Mouse (Mus musculus): Measurements from ENCODE around the gene Rnf187. TPM values are rescaled to one million over a fixed set of nuclear protein-coding genes. Genes with fewer than 3 reads are reported as not detected.

The Rnf187 gene
- polyA plus RNA-seq, 1 experiment from 2014 or later = 381 TPM

DNA sequence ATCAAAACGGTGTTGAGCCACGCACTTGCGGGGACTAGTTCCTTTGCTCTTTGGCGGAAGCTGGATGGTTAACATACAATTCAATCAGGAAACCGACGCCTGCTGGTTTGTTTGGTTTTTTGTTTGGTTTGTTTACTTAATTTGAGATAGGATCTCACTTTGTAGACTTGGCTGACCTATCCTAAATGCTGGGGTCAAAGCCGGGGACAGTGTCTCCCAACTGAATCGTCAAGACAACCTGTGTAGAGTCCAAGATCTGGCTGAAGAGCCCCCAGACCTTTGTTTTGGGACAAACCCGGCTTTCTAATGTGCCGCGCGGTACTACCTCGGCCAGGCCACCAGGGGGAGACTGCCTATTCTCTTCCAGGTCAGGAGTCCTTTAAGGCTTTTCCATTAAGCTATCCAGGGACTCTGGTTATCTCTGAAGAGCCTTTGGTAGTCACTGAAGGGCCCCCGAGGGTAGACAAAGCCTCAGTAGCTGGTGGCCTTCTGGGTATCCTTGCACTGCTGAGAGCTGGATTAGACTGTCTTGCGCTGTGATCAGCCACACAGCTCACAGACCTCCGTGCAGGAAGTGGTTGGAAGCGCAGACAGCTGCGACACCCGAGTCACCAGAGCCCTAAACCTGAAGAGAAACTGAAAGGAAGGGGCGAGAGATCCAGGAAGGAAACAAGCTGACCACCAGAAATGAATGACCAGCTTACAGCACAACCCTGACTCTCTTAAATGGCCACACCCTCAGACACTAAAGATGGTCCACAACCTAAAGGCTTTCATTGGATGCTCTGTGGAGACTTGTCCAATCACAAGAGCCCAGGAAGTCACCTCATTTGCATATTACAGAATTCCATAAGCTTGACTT is 10.7 kb downstream of the Rnf187 start:
- Histone ChIP-seq H3K4me3 (peak overlapping the region; percentile 31), H3K27ac (peak overlapping the region; percentile 80)

DNA sequence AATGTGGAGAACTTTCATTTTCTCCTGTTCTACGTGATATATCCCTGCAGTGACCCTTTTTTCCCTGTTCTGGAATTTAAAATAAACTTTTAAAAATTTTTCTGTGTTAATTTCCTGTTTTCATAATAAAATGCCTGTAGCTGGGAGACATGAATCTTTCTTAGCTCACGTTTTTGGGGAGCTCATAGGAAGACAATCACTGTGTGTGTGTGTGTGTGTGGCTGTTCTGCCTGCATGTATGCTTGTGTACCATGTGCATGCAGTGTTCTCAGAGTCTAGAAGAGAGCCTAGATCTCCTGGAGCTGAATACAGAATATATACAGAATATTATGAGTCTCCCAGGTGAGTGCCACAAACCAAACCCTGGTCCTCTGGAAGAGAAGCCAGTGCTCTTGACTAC is 11.7 kb downstream of the Rnf187 start:
- Histone ChIP-seq H3K9me3 (no peaks in the 10 kb centered on the region), H3K36me3 (peaks cover 15% of the 10 kb centered on the region), H3K27me3 (ENCODE audit: insufficient read depth, poor library complexity, severe bottlenecking) (no peaks in the 10 kb centered on the region), H3K27ac (no peak overlapping the region), H3K4me1 (replicated peaks) (peaks cover 9% of the 10 kb centered on the region; the same call in 1 of the 2 replicates), H3K4me3 (no peak overlapping the region)
- 81% methylated on average over 2 of the region's 2 CpGs for WGBS
- no peak for DNase-seq (ENCODE audit: low spot score)

More for the DNA sequence above, 10.7 kb downstream of the Rnf187 start:
- no peaks in the 10 kb centered on the region for H3K9me3 ChIP-seq
- DNase-seq (ENCODE audit: low spot score) = peak; percentile 83
- no peaks in the 10 kb centered on the region for H3K27me3 ChIP-seq (ENCODE audit: insufficient read depth, poor library complexity, severe bottlenecking)
- 40% methylated on average over 20 of the region's 20 CpGs for WGBS
- H3K36me3 ChIP-seq = peaks cover 25% of the 10 kb centered on the region
- H3K4me1 ChIP-seq (replicated peaks) = peaks cover 9% of the 10 kb centered on the region; the same call in 1 of the 2 replicates

- no peak overlapping the region for H3K4me3 ChIP-seq
- WGBS = 73% methylated on average over 3 of the region's 3 CpGs
- no peaks in the 10 kb centered on the region for H3K9me3 ChIP-seq
- H3K27ac ChIP-seq = no peak overlapping the region
- H3K27me3 ChIP-seq (ENCODE audit: insufficient read depth, poor library complexity, severe bottlenecking) = no peaks in the 10 kb centered on the region
- peaks cover 9% of the 10 kb centered on the region; the same call in 1 of the 2 replicates for H3K4me1 ChIP-seq (replicated peaks)
- DNase-seq (ENCODE audit: low spot score) = no peak
- H3K36me3 ChIP-seq = peaks cover 11% of the 10 kb centered on the region
These were observed 12.1 kb downstream of the Rnf187 start for GRCm38 (mm10) chr11:58926651-58927050.

- Histone ChIP-seq H3K36me3 (no peaks in the 10 kb centered on the region), H3K4me1 (replicated peaks) (no peaks in the 10 kb centered on the region), H3K9me3 (no peaks in the 10 kb centered on the region), H3K4me3 (no peak overlapping the region), H3K27ac (no peak overlapping the region), H3K27me3 (ENCODE audit: insufficient read depth, poor library complexity, severe bottlenecking) (no peaks in the 10 kb centered on the region)
- WGBS = 86% methylated on average over 9 of the region's 9 CpGs
- no peak for DNase-seq (ENCODE audit: low spot score)
These were observed 16.3 kb downstream of the Rnf187 start for GRCm38 (mm10) chr11:58922420-58922819.

DNA sequence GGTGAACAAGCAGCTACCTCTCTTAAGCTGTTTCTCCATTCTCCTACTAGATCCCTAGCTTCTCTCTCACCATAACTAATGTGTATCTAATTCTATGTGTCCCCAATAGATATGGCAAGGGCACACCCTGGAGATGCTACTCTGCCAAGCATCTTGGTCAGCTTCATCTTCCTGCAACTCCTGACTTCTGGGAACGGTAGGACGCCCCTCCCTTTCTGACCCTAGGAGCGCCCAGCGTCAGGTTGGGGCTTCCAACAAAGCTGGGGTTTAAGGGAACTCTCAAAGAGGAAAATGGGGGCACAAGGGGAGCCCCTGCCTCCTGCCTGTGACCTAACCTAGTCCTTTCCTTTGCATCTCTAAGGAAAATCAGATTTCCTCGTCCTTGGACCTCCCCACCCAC is 20.0 kb downstream of the Rnf187 start:
- WGBS = 78% methylated on average over 5 of the region's 5 CpGs
- Histone ChIP-seq H3K27me3 (ENCODE audit: insufficient read depth, poor library complexity, severe bottlenecking) (peaks cover 2% of the 10 kb centered on the region; the same call in 1 of the 2 replicates), H3K4me1 (replicated peaks) (peaks cover 10% of the 10 kb centered on the region), H3K4me3 (no peak overlapping the region), H3K36me3 (no peaks in the 10 kb centered on the region), H3K9me3 (no peaks in the 10 kb centered on the region), H3K27ac (no peak overlapping the region)
- no peak for DNase-seq (ENCODE audit: low spot score)

DNA sequence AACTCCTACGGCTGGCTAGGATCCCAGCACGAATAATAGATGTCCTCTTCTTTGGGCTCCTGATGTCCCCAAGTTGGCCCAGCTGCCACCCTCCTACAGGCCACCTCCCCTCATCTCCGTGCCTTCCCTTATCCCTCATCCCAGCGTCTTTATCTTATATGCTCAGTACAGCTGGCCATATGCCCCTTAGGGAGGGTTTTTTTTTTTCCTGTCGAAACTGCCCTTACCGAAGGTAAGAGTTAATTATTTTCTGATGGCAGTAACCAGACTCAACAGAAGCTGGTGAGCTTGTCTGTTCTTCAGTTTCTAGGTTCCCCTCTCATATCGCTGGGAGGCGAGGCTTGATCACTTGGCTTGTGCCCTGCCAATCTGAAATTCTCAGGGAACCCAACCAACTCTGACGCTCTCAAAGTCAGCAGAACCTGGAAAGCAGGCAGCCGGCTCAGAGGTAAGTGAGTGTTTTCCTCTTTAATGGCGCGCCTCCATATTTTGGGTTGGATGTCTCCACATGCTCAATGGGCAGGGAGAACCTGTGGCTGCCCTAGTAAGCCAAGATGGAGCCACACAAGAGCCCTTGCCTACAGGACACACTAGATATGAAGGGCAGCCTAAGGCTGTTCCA is 20.9 kb downstream of the Rnf187 start, which contains the start of gene Btnl10:
Gene Btnl10, plus strand, starts transcription at position 164 of the 622 bp plus-strand sequence.
- no peak for DNase-seq (ENCODE audit: low spot score)

DNA sequence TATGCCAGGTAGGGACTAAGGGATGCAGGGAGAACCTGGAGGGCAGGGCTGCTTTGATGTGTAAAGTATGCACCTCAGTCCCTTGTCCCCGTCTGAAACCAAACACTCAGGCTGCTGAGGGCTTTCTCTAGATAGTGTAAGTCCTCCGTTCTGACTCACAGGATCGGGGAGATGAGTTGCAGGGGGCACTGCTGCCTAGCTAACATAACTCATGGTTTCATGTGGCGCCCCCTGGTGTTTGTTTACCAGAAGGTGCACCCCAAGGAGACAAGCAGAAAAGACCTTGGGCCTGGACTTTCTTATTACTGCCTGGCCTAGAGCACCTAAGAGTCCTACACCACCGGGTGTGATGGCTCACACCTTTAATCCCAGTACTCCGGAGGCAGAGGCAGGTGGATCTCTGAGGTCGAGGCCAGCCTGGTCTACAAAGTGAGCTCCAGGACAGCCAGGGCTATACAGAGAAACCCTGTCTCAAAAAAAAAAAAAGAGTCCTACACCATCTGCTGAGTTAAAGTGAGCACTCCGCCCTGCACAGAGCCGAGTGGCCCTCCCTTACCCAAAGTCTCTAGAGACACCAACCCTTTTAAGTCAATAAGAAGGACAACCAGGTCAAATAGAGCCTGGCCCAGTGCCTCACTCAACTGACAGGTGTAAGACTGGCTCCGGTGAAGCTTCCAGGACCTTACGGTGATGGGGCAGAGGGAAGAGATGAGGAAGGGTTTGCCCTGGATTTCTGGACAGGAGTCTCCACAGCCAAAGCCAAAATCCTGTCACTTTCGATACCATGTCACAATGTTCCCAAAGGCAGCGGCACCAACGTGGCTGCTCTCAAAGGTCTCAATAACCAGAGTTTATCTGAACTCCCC is 21.6 kb downstream of the Rnf187 start:
- Histone ChIP-seq H3K36me3 (no peaks in the 10 kb centered on the region), H3K4me1 (replicated peaks) (peaks cover 10% of the 10 kb centered on the region), H3K27ac (no peak overlapping the region), H3K9me3 (no peaks in the 10 kb centered on the region), H3K27me3 (ENCODE audit: insufficient read depth, poor library complexity, severe bottlenecking) (peaks cover 2% of the 10 kb centered on the region; the same call in 1 of the 2 replicates), H3K4me3 (no peak overlapping the region)
- peak; percentile 36 for DNase-seq (ENCODE audit: low spot score)
- WGBS = 56% methylated on average over 14 of the region's 14 CpGs

More for the DNA sequence above, 20.9 kb downstream of the Rnf187 start, which contains the start of gene Btnl10:
- peaks cover 10% of the 10 kb centered on the region for H3K4me1 ChIP-seq (replicated peaks)
- no peaks in the 10 kb centered on the region for H3K9me3 ChIP-seq
- H3K27me3 ChIP-seq (ENCODE audit: insufficient read depth, poor library complexity, severe bottlenecking) = peaks cover 2% of the 10 kb centered on the region; the same call in 1 of the 2 replicates
- H3K27ac ChIP-seq = no peak within 1 kb of the TSS
- no peak within 1 kb of the TSS for H3K4me3 ChIP-seq
- WGBS = 87% methylated on average over 12 of the region's 12 CpGs
- no peaks in the 10 kb centered on the region for H3K36me3 ChIP-seq

DNA sequence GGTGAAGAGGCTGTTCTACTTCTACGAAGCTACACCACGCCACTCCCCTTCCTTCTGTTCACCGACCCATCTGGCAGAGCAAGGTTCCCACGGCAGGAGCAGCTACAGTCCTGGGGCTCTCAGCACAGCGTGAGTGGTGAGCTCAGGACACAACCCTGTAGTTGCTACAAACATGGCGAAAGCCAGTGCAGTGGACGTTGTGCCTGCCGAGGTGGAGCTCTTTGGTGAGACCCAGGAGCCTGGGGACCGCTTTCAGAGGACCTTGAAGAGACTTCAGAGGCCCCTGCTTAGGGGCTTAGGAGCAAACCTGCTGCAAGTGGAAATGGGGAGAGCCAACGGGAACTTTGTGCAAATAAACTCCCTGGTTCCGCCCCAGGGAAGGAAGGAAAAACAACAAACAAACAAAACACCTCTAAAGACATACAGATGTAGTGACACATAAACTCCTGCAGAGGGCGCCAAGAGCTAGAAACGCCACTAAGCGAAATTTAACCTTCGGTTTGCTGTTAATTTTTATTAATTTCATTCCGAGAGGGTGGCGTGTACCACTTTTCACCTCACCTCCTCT is 24.2 kb downstream of the Rnf187 start:
- no peaks in the 10 kb centered on the region for H3K9me3 ChIP-seq
- peaks cover 10% of the 10 kb centered on the region for H3K4me1 ChIP-seq (replicated peaks)
- peak; percentile 40 for DNase-seq (ENCODE audit: low spot score)
- peak overlapping the region; percentile 84 for H3K27ac ChIP-seq
- peaks cover 2% of the 10 kb centered on the region; the same call in 1 of the 2 replicates for H3K27me3 ChIP-seq (ENCODE audit: insufficient read depth, poor library complexity, severe bottlenecking)
- no peaks in the 10 kb centered on the region for H3K36me3 ChIP-seq
- WGBS = 17% methylated on average over 17 of the region's 17 CpGs
- peak overlapping the region; percentile 48 for H3K4me3 ChIP-seq

DNA sequence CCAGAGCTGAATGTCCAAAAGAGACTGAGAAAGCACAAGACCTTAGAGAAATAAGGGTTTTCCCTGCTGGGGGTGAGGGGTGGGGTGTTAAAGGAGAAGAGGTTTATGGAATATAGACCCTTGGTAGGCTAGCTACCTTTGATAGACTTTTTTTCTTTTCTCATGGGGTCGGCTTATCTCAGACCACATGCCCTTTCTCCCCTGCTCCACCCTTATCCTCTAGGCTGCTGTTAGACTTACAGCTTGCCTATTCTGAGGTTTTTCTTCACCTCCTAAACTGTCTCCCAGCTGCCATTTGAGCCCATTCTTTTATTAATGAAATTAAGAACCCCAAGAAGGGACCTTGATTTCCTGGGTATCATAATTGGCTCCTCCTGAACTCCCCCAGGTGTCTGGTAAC is 24.9 kb downstream of the Rnf187 start:
- no peaks in the 10 kb centered on the region for H3K36me3 ChIP-seq
- H3K9me3 ChIP-seq = no peaks in the 10 kb centered on the region
- peaks cover 2% of the 10 kb centered on the region; the same call in 1 of the 2 replicates for H3K27me3 ChIP-seq (ENCODE audit: insufficient read depth, poor library complexity, severe bottlenecking)
- peaks cover 10% of the 10 kb centered on the region for H3K4me1 ChIP-seq (replicated peaks)
- DNase-seq (ENCODE audit: low spot score) = no peak
- peak overlapping the region; percentile 84 for H3K27ac ChIP-seq
- peak overlapping the region; percentile 48; the same call in 1 of the 2 replicates for H3K4me3 ChIP-seq
- WGBS = 54% methylated on average over 1 of the region's 1 CpGs

- DNase-seq (ENCODE audit: low spot score) = peak; percentile 12
These were observed 33.9 kb downstream of the Rnf187 start for GRCm38 (mm10) chr11:58904838-58905237.

GRCm38 (mm10) chr11:58904410-58904718 is 34.4 kb downstream of the Rnf187 start:
- peak overlapping the region; percentile 96 for H3K27ac ChIP-seq
- H3K27me3 ChIP-seq (ENCODE audit: insufficient read depth, poor library complexity, severe bottlenecking) = no peaks in the 10 kb centered on the region
- WGBS = 5% methylated on average over 8 of the region's 8 CpGs
- H3K36me3 ChIP-seq = peaks cover 28% of the 10 kb centered on the region
- H3K9me3 ChIP-seq = no peaks in the 10 kb centered on the region
- no peak for DNase-seq (ENCODE audit: low spot score)
- peaks cover 13% of the 10 kb centered on the region for H3K4me1 ChIP-seq (replicated peaks)
- H3K4me3 ChIP-seq = peak overlapping the region; percentile 80

More at GRCm38 (mm10) chr11:58904838-58905237, 33.9 kb downstream of the Rnf187 start:
- Histone ChIP-seq H3K9me3 (no peaks in the 10 kb centered on the region), H3K27me3 (ENCODE audit: insufficient read depth, poor library complexity, severe bottlenecking) (no peaks in the 10 kb centered on the region), H3K4me3 (no peak overlapping the region), H3K36me3 (peaks cover 27% of the 10 kb centered on the region), H3K27ac (no peak overlapping the region), H3K4me1 (replicated peaks) (peaks cover 13% of the 10 kb centered on the region)
- WGBS = 43% methylated on average over 6 of the region's 6 CpGs
